Mouse (Mus musculus) testis, adult 2 months (tissue): ENCODE data around the gene Hoxa6. TPM values are rescaled to one million over a fixed set of nuclear protein-coding genes. Genes with fewer than 3 reads are reported as not detected.
A peak's percentile ranks its signal among the peaks of the same experiment; 100 is the strongest.

Experiments used
- H3K27ac ChIP-seq: fragments of 200-500 bp; 2 replicates; pipeline ENCODE4 v1.5.1; 2012; ENCODE audit warnings: low read depth, low read length; ENCODE audit not compliant: control insufficient read depth, insufficient read depth
- H3K27me3 ChIP-seq: fragments of 200-500 bp; 2 replicates; pipeline ENCODE4 v1.6.1; 2012; ENCODE audit warnings: mild to moderate bottlenecking, low read length, moderate library complexity; ENCODE audit not compliant: control insufficient read depth, insufficient read depth
- H3K36me3 ChIP-seq: fragments of 200-500 bp; 2 replicates; pipeline ENCODE4 v1.6.1; 2012; ENCODE audit warnings: mild to moderate bottlenecking, low read length; ENCODE audit not compliant: control insufficient read depth, insufficient read depth
- H3K4me1 ChIP-seq: fragments of 200-500 bp; 2 replicates; pipeline ENCODE4 v1.6.1; 2012; ENCODE audit warnings: low read length; ENCODE audit not compliant: control insufficient read depth, insufficient read depth
- H3K4me3 ChIP-seq: fragments of 200-500 bp; 2 replicates; pipeline ENCODE4 v1.5.1; 2012; ENCODE audit warnings: low read depth, mild to moderate bottlenecking, low read length, moderate library complexity, mixed read lengths; ENCODE audit not compliant: control insufficient read depth
- CTCF ChIP-seq: fragments of 200-500 bp; IDR thresholded peaks from 2 replicates; pipeline ENCODE4 v1.5.1; 2012; ENCODE audit warnings: low read depth, mild to moderate bottlenecking, inconsistent platforms, low read length, moderate library complexity; ENCODE audit not compliant: control insufficient read depth, insufficient read depth, insufficient replicate concordance
- POLR2A ChIP-seq: fragments of 200-500 bp; IDR thresholded peaks from 2 replicates; pipeline ENCODE4 v1.6.1; 2012; ENCODE audit warnings: low read depth, mild to moderate bottlenecking, inconsistent platforms, low read length, moderate library complexity; ENCODE audit not compliant: control insufficient read depth
- polyA plus RNA-seq: library from polyadenylated mRNA; depleted of rRNA; stranded (reverse); fragments of >200 nt; gene quantifications from 2 replicates; pipeline ENCODE4 v1.2.3, GENCODE M21; 2012

Gene Hoxa6
- polyA plus RNA-seq, 1 experiment: 0.21 TPM

DNA sequence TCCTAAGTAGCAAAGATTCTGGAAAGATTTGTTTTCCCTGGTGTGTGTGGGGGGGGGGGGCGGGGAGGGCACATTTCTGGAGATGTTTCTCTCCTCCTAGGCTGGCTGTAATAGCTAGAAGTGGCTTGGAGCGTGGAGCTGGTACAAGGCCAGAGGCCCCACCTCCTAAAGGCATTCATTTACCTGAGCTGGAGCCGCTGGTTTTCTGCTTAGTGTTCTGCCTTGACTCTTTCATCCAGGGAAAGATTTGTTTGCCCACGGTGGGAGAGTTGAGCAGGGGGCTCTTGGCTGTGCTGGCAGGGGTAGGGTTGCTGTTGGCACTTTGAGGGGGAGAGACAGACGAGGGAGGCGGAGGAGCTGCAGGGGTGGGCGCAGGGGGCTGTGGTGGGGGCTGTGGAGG is 36.6 kb downstream of the Hoxa6 start:
- TF ChIP-seq CTCF: no peak
- Histone ChIP-seq H3K27me3 (peaks cover 23% of the 10 kb centered on the region), H3K27ac (no peak overlapping the region), H3K36me3 (no peaks in the 10 kb centered on the region), H3K4me1 (peaks cover 30% of the 10 kb centered on the region), H3K4me3 (no peak overlapping the region)

DNA sequence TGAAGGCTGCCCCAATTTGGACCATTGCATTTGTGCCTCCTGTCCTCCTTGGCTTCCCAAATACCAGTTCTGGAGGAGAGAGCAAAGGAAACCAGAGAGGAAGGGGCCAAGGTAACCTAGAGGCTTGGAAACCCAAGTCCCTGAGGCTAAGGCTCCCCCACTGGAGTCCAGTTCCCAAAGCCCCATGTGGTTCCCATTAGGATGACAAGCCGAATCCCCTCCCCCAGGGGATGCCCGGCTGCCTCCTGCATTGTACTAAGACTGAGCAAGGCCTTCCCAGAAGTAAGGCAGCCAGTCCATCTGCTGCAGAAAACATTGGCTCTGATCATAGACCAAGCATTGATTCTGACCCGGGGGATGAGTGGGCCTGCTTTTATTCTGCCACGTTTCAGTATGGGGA is 37.2 kb downstream of the Hoxa6 start:
- TF ChIP-seq CTCF (no peak), POLR2A (no peak)
- Histone ChIP-seq H3K4me3 (no peak overlapping the region), H3K27me3 (peaks cover 18% of the 10 kb centered on the region), H3K27ac (no peak overlapping the region), H3K36me3 (no peaks in the 10 kb centered on the region), H3K4me1 (peaks cover 30% of the 10 kb centered on the region)

DNA sequence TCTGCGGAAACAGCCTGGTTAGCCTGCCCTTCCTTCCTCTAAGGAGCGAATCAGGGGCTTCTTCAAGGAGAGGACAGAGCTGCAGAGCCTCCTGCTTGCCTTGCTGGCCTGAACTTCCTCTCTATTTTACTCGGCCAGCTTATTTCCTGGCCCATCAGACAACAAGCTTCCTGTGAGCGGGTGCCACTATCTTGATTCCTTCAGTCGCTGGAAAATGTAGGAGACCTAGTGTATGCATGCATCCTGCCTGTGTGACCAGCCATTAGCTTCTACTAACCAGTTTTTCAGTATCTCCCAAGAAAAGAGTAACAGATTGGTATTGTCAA is 37.7 kb downstream of the Hoxa6 start:
- Histone ChIP-seq H3K27ac (no peak overlapping the region), H3K4me1 (peaks cover 26% of the 10 kb centered on the region), H3K27me3 (peaks cover 16% of the 10 kb centered on the region), H3K4me3 (no peak overlapping the region), H3K36me3 (no peaks in the 10 kb centered on the region)
- TF ChIP-seq CTCF (no peak), POLR2A (no peak)

DNA sequence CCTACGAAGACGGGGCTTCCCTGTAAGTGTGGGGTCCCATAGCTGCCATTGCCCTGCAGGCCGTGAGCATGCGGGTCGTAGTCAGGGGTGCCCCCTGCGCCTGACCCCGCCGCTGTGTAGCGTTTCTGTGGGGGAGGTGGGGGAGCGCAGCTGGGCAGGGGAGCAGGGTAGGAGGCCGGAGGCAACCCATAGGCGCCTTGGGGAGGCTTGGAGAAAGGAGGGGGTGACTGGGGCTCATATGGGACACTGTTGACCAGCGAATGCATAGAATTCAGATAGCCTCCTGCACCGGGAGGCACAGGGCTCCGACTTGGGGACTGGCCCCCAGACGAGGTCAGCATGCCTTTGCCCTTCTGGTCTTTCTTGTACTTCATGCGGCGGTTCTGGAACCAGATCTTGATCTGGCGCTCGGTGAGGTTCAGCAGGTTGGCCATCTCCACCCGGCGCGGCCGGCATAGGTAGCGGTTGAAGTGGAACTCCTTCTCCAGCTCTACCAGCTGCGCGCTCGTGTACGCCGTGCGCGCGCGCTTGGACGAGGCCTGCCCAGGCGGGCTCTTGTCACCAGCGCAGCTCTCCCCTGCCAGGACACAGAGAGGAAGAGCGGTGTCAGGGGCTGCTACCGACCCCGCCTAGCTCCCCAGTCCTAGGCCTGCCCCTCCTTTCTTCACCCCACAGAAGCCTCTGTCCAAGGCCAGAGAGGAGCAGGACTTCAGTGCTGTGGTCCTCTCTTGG is 38.2 kb downstream of the Hoxa6 start:
- Histone ChIP-seq H3K4me3 (peak overlapping the region; percentile 47), H3K27me3 (peaks cover 13% of the 10 kb centered on the region), H3K4me1 (peaks cover 24% of the 10 kb centered on the region), H3K36me3 (no peaks in the 10 kb centered on the region), H3K27ac (no peak overlapping the region)
- TF ChIP-seq POLR2A (peak; percentile 27; the same call in 1 of the 2 replicates), CTCF (no peak)

DNA sequence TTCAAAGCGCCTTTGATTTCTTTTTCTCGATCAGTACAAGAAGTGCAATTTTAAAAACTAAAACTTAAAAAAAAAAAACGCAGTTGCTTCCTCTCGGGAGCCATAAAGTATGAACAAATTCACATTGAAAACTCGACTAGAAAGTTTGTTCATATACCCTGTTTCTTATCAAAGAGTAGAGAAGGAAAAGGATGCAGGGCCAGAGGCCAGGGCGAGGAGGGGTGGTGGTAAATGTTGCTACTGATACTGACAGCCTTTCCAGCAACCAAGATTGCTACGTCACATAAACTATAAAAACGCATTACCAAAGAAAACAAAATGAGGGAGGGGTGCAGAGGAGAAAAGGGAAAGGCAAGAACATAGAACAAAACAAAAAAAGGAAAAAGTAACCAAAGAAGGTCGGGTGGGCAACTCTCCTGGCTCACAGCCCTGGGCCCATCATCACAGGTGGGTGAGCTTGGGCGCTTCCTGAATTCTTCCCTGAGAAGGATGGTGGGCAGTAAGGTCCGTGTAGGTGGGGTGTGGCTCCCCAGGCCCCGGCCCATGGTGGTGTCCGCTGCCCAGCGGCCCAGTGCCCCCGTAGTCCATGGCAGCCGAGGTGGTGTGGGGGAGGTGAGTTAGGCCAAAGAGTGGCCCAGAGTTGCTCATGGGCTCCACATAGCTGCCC is 38.9 kb downstream of the Hoxa6 start:
- Histone ChIP-seq H3K4me3 (peak overlapping the region; percentile 47), H3K4me1 (peaks cover 23% of the 10 kb centered on the region), H3K36me3 (no peaks in the 10 kb centered on the region), H3K27me3 (peaks cover 8% of the 10 kb centered on the region), H3K27ac (no peak overlapping the region)
- TF ChIP-seq POLR2A (no peak), CTCF (no peak)

DNA sequence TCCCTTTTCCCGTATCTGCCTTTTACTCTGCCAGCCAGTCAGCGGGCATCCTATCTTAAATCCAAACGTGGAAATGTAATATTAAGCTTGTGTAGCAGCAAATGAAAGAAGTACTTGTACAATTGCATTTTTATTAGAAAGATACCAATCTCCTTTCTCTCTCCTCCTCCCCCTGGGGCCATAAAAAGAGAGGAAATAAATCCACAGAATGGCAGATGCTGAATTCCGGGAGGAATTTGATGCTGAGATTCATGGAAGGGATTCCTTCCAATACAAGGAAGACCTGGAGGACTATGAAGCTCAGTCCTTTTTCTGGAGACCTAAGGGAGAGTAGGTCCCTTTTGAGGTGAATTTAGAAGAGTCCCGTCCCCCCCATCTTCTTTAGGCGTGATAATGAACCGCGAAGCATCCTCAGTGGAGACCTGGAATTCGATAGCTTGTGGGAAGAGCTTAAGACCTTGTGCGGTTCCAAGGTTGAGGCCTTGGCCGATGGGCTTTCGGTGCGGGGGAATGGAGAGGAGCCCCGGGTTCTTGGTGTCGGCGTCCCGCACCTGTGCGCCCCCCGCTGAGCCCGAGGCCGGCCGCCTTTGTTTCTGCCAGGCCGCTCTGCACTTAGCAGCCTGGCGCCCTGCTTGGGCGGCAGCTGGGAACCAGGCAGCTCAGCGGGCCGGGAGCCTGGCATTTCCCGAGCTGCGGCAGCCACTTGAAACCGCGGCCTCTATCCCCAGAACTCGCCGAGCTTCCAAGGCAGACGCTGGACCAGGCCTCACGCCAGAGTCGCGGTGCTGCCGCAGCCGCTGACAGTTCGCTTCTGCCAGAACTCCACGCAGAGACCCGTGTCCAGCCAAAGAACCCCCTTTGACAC is 40.1 kb downstream of the Hoxa6 start:
- Histone ChIP-seq H3K36me3 (no peaks in the 10 kb centered on the region), H3K27me3 (peaks cover 16% of the 10 kb centered on the region), H3K4me3 (no peak overlapping the region), H3K27ac (no peak overlapping the region), H3K4me1 (peaks cover 28% of the 10 kb centered on the region)
- TF ChIP-seq CTCF (no peak), POLR2A (no peak)

DNA sequence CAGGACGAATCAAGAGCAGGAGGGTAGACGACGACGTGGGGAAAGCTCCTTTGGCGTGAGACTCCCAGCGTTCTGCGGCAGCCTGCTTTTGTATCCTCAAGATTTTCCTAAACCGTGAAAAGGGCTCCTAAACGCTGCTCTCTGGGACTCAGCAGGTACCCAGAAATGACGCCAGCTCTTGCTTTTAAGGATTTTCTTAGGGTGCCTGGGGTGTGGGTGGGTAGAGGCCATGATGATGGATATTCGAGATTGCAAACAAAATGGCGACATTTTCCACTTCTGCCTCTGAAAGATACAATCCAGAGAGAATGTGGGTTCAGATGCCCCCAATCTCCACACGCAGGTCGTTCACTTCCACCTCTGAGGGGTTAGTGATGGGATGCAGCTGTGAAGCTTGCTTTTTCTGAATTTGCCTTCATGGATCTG is 40.8 kb downstream of the Hoxa6 start:
- TF ChIP-seq POLR2A (no peak), CTCF (no peak)
- Histone ChIP-seq H3K27me3 (peaks cover 20% of the 10 kb centered on the region), H3K27ac (no peak overlapping the region), H3K36me3 (no peaks in the 10 kb centered on the region), H3K4me1 (peaks cover 29% of the 10 kb centered on the region), H3K4me3 (no peak overlapping the region)

DNA sequence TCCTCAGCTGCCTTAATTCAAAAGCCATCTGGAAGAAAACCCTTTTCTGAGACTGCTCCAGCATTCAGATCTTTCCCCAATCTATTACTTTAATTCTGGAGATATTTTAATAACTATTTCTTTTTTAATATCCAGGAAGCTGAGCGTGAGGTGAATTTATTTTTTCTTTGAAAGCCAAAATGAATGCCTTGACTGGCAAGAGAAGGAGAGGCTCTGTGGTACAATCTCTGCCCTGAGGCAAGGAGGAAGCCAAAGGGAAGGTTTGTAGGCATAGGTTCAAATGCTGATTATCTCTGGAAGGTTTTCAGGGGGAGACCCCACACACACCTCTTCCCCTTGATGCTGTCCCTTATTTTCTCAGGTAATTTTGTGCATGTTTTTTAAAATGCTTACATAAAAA is 41.3 kb downstream of the Hoxa6 start:
- Histone ChIP-seq H3K27me3 (peaks cover 18% of the 10 kb centered on the region), H3K27ac (no peak overlapping the region), H3K36me3 (no peaks in the 10 kb centered on the region), H3K4me1 (peaks cover 24% of the 10 kb centered on the region), H3K4me3 (no peak overlapping the region)
- TF ChIP-seq CTCF (no peak), POLR2A (no peak)
